Comparison of ENCODE assay signal across 32 mouse cellular contexts in the genomic region with DNA sequence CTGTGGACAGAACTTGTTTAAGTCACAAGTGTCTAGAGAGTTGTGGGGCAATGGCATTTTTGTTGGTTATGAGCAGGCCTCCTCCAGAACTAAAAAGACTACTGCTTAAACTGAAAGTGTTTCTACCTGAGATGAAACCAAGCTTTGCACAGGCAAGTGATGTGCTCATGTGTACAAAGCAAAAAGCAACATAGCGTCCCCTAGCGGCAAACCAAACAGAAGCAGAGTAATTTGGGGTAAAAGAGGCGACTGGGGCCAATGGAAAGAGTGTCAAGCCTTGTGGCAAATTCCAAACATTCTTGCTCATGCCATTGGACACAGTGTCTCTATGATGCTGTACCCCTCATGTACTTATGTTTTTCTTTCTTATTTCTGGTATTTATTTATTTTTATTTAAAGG. TPM values are rescaled to one million over a fixed set of nuclear protein-coding genes. Genes with fewer than 3 reads are reported as not detected.
DNase-seq lines count a peak whose midpoint lies in the region; ATAC-seq and TF ChIP-seq lines count a peak whose summit lies in the region.
"Had no signal": no experiment of that assay in that cellular context is flagged by ENCODE, and none has a peak within 500 bp of the region (broad histone marks: within the 10 kb centered on the region; RNA-seq: fewer than 3 reads in every experiment).

No protein-coding gene starts in this region.

- H3K27ac ChIP-seq in intestine, postnatal 0 days (ENCODE audit: low read depth, low read length), result no peak overlapping the region
- no peak overlapping the region for H3K27ac ChIP-seq in intestine, embryonic 15.5 days
- H3K27ac ChIP-seq in lung, postnatal 0 days (ENCODE audit: low read length), result no peak overlapping the region
- H3K27ac ChIP-seq: gastrocnemius, adult 2 months; heart, embryonic 15.5 days; limb, embryonic 12.5 days; liver, embryonic 12.5 days; midbrain, embryonic 12.5 days had no signal

- H3K9me3 ChIP-seq in intestine, postnatal 0 days (ENCODE audit: control insufficient read depth), result no peaks in the 10 kb centered on the region
- H3K9me3 ChIP-seq in intestine, embryonic 15.5 days, result no peaks in the 10 kb centered on the region
- H3K9me3 ChIP-seq in lung, postnatal 0 days (ENCODE audit: low read length), result no peaks in the 10 kb centered on the region
- H3K9me3 ChIP-seq: heart, embryonic 15.5 days; limb, embryonic 12.5 days; liver, embryonic 12.5 days; megakaryocyte, embryonic 14.5 days; midbrain, embryonic 12.5 days had no signal

- H3K4me1 ChIP-seq in intestine, postnatal 0 days (replicated peaks; ENCODE audit: control insufficient read depth, insufficient read depth, low read length), result no peaks in the 10 kb centered on the region
- peaks cover 4% of the 10 kb centered on the region; the same call in 1 of the 2 replicates for H3K4me1 ChIP-seq in intestine, embryonic 15.5 days (replicated peaks)
- H3K4me1 ChIP-seq in lung, postnatal 0 days (ENCODE audit: insufficient read depth, low read depth, low read length), result no peaks in the 10 kb centered on the region
- H3K4me1 ChIP-seq: limb, embryonic 12.5 days had no signal

- intact Hi-C loops in gastrocnemius, postnatal 36 days (cut with DNase I), result loop anchor here (10.0 kb wide), 1 partner anchor 240 kb away; no protein-coding TSS in a partner anchor

- WGBS in intestine, postnatal 0 days, result 49% methylated on average over 3 of the region's 3 CpGs
- 36% methylated on average over 3 of the region's 3 CpGs for WGBS in intestine, embryonic 15.5 days
- WGBS in lung, postnatal 0 days, result 27% methylated on average over 3 of the region's 3 CpGs

- no peaks in the 10 kb centered on the region for H3K27me3 ChIP-seq in intestine, postnatal 0 days (replicated peaks; ENCODE audit: control insufficient read depth, insufficient read depth, low read length)
- no peaks in the 10 kb centered on the region for H3K27me3 ChIP-seq in intestine, embryonic 15.5 days (replicated peaks)
- no peaks in the 10 kb centered on the region for H3K27me3 ChIP-seq in lung, postnatal 0 days (replicated peaks; ENCODE audit: insufficient read depth, low read length)
- H3K27me3 ChIP-seq: heart, embryonic 15.5 days; limb, embryonic 12.5 days; midbrain, embryonic 12.5 days had no signal

- ATAC-seq in intestine, postnatal 0 days, result no peak
- ATAC-seq in intestine, embryonic 15.5 days, result no peak
- no peak for ATAC-seq in lung, postnatal 0 days
- ATAC-seq: forebrain, embryonic 16.5 days; hindbrain, embryonic 16.5 days; intestine, embryonic 16.5 days; liver, embryonic 12.5 days had no signal

- no peak for TF ChIP-seq EP300 in lung, postnatal 0 days (IDR thresholded peaks at IDR 0.05)

- H3K4me2 ChIP-seq in intestine, postnatal 0 days (replicated peaks; ENCODE audit: low read depth), result no peak overlapping the region
- H3K4me2 ChIP-seq in intestine, embryonic 15.5 days (replicated peaks), result no peak overlapping the region
- no peak overlapping the region for H3K4me2 ChIP-seq in lung, postnatal 0 days (replicated peaks; ENCODE audit: low read depth, low read length)
- H3K4me2 ChIP-seq: heart, embryonic 15.5 days; limb, embryonic 12.5 days; liver, embryonic 12.5 days; midbrain, embryonic 12.5 days had no signal

- TF ChIP-seq CTCF in intestine, postnatal 0 days (IDR thresholded peaks at IDR 0.05; ENCODE audit: low read depth), result peak; percentile 48
- TF ChIP-seq CTCF in lung, postnatal 0 days (IDR thresholded peaks at IDR 0.05), result peak; percentile 36

- no peak overlapping the region for H3K4me3 ChIP-seq in intestine, postnatal 0 days (ENCODE audit: low read depth, low read length)
- H3K4me3 ChIP-seq in intestine, embryonic 15.5 days (replicated peaks), result no peak overlapping the region
- no peak overlapping the region for H3K4me3 ChIP-seq in lung, postnatal 0 days (ENCODE audit: low read depth, low read length)
- H3K4me3 ChIP-seq: erythroblast, embryonic 14.5 days; gastrocnemius, adult 2 months; heart, embryonic 15.5 days; limb, embryonic 12.5 days; liver, embryonic 12.5 days; megakaryocyte, embryonic 14.5 days; midbrain, embryonic 12.5 days had no signal

- no peak overlapping the region for H3K9ac ChIP-seq in intestine, postnatal 0 days (ENCODE audit: low read depth, low read length)
- H3K9ac ChIP-seq in intestine, embryonic 15.5 days, result no peak overlapping the region
- H3K9ac ChIP-seq in lung, postnatal 0 days (replicated peaks; ENCODE audit: low read depth), result no peak overlapping the region
- H3K9ac ChIP-seq: heart, embryonic 15.5 days; limb, embryonic 12.5 days; liver, embryonic 12.5 days; midbrain, embryonic 12.5 days had no signal

- H3K36me3 ChIP-seq in intestine, postnatal 0 days (ENCODE audit: control insufficient read depth, insufficient read depth), result no peaks in the 10 kb centered on the region
- H3K36me3 ChIP-seq in intestine, embryonic 15.5 days, result no peaks in the 10 kb centered on the region
- no peaks in the 10 kb centered on the region for H3K36me3 ChIP-seq in lung, postnatal 0 days (ENCODE audit: insufficient read depth, low read length)
- H3K36me3 ChIP-seq: heart, embryonic 15.5 days; limb, embryonic 12.5 days; liver, embryonic 12.5 days; midbrain, embryonic 12.5 days had no signal

- DNase-seq in lung, postnatal 0 days (ENCODE audit: low spot score), result no peak
- no peak for DNase-seq in lung, postnatal 10 days
- peak; percentile 34 for DNase-seq in A20 (ENCODE audit: low read depth, low spot score)
- DNase-seq in induced T-regulatory cell, adult 2 months (ENCODE audit: low read depth), result peak; percentile 66
- DNase-seq in gastrocnemius, postnatal 36 days, result no peak
- no peak for DNase-seq in retina, postnatal 1 day
- DNase-seq: adrenal gland, postnatal 36 days; B cell, adult 2 months; cerebellum, adult 18-20 months; cerebellum, postnatal 10 days; gastrocnemius, adult 2 months; kidney, adult 9 months; kidney, postnatal 14 days; lung, adult 2 months; lung, postnatal 4 days; right cerebral cortex, adult 18-20 months; spleen, adult 18-20 months; thymus, adult 18-20 months had no signal

RNA-seq across cellular contexts. Expression of a gene that starts 16.1 kb away (rescaled TPM):
- polyA plus RNA-seq in intestine, postnatal 0 days (2015; fragmentation: Nextera tagmentation; extraction: Ambion mirVana), result 1.8 and 2.0 TPM in 2 replicates
- 2.7 and 3.6 TPM in 2 replicates for polyA plus RNA-seq in intestine, embryonic 15.5 days (2015; fragmentation: Nextera tagmentation; extraction: Ambion mirVana)
- 1.8 and 2.5 TPM in 2 replicates for polyA plus RNA-seq in lung, postnatal 0 days (2015; fragmentation: Nextera tagmentation; extraction: Ambion mirVana)
- total RNA-seq in gastrocnemius, postnatal 36 days (2021), result 1 to 10 TPM; 1.9 to 2.1 TPM

RNA-seq across cellular contexts. Expression of a gene that starts 41.2 kb away (rescaled TPM):
- polyA plus RNA-seq in intestine, postnatal 0 days (2015; fragmentation: Nextera tagmentation; extraction: Ambion mirVana), result 67.7 and 75.5 TPM in 2 replicates
- polyA plus RNA-seq in intestine, embryonic 15.5 days (2015; fragmentation: Nextera tagmentation; extraction: Ambion mirVana), result 63.2 and 66.0 TPM in 2 replicates
- polyA plus RNA-seq in lung, postnatal 0 days (2015; fragmentation: Nextera tagmentation; extraction: Ambion mirVana), result 0.10 and 0.17 TPM in 2 replicates
- total RNA-seq in gastrocnemius, postnatal 36 days (2021), result 1 to 10 TPM; 3.8 to 6.0 TPM
- total RNA-seq: left cerebral cortex, postnatal 14 days had no signal
- polyA plus RNA-seq: erythroblast, embryonic 14.5 days; forebrain, embryonic 11.5 days; hindbrain, embryonic 11.5 days; limb, embryonic 12.5 days; midbrain, embryonic 12.5 days had no signal

Comparison
In these comparisons a context has a peak if more than half of its experiments do, and no peak if none do; other contexts are left out.
1. DNase-seq: peak in A20 (single experiment) and induced T-regulatory cell, adult 2 months (single experiment); none in lung, postnatal 0 days (single experiment), lung, postnatal 10 days (single experiment), gastrocnemius, postnatal 36 days (0 of 2) and retina, postnatal 1 day (single experiment).
2. RNA of a gene that starts 41.2 kb away (polyA plus RNA-seq): 67.7 to 75.5 TPM in intestine, postnatal 0 days and 63.2 to 66.0 TPM in intestine, embryonic 15.5 days; 0.10 to 0.17 TPM in lung, postnatal 0 days; every median in the first group is over 10 times any median in the second.